Mouse (Mus musculus) lung, embryonic 16.5 days (tissue): ENCODE data around the gene Lmnb2. TPM values are rescaled to one million over a fixed set of nuclear protein-coding genes. Genes with fewer than 3 reads are reported as not detected.

ENCODE experiments used
- ATAC-seq: fragments of 200-750 bp; cut with Nextera tagmentation; 2 replicates; pipeline ENCODE4 v1.8.0; 2017; ENCODE audit warnings: low read depth, mild to moderate bottlenecking, moderate library complexity
- H3K27ac ChIP-seq: fragments of 300-500 bp; sonication (generic); 2 replicates; pipeline ENCODE4 v1.5.1; 2014; ENCODE audit warnings: mild to moderate bottlenecking, control low read depth, low read length
- H3K27me3 ChIP-seq: fragments of 300-500 bp; sonication (generic); 2 replicates; pipeline ENCODE4 v1.6.1; 2014; ENCODE audit warnings: low read depth, low read length, mixed read lengths; ENCODE audit not compliant: control insufficient read depth, insufficient read depth
- H3K36me3 ChIP-seq: fragments of 300-500 bp; sonication (generic); 2 replicates; pipeline ENCODE4 v1.6.1; 2014; ENCODE audit warnings: low read length; ENCODE audit not compliant: control insufficient read depth, insufficient read depth
- H3K4me1 ChIP-seq: fragments of 300-500 bp; sonication (generic); replicated peaks from 2 replicates; pipeline ENCODE4 v1.6.1; 2014; ENCODE audit warnings: low read length, mixed read lengths; ENCODE audit not compliant: control insufficient read depth, insufficient read depth
- H3K4me2 ChIP-seq: fragments of 300-500 bp; sonication (generic); 2 replicates; pipeline ENCODE4 v1.6.1; 2014; ENCODE audit warnings: low read depth, low read length, control low read depth
- H3K4me3 ChIP-seq: fragments of 300-500 bp; sonication (generic); 2 replicates; pipeline ENCODE4 v1.5.1; 2014; ENCODE audit warnings: mild to moderate bottlenecking, low read length, control low read depth
- H3K9ac ChIP-seq: fragments of 300-500 bp; sonication (generic); 2 replicates; pipeline ENCODE4 v1.6.1; 2014; ENCODE audit warnings: low read length, control low read depth
- H3K9me3 ChIP-seq: fragments of 300-500 bp; sonication (generic); 2 replicates; pipeline ENCODE4 v1.6.1; 2016; ENCODE audit warnings: low read length; ENCODE audit not compliant: control insufficient read depth
- WGBS: fragments of 180-500 bp; shearing (Covaris S2); extraction: QIAGEN DNeasy Blood & Tissue Kit; methylation state at CpG from one replicate; pipeline ENCODE4 v1.1.7; 2014; 5-methylcytosine and 5-hydroxymethylcytosine counted together
- polyA plus RNA-seq: library from polyadenylated mRNA; unstranded; fragments of >200 nt; fragmentation: Nextera tagmentation; extraction: Ambion mirVana; gene quantifications from 2 replicates; pipeline ENCODE4 v1.2.1, GENCODE M21; 2015

The Lmnb2 gene
- polyA plus RNA-seq, 1 experiment from 2014 or later, result 52.6 TPM

DNA sequence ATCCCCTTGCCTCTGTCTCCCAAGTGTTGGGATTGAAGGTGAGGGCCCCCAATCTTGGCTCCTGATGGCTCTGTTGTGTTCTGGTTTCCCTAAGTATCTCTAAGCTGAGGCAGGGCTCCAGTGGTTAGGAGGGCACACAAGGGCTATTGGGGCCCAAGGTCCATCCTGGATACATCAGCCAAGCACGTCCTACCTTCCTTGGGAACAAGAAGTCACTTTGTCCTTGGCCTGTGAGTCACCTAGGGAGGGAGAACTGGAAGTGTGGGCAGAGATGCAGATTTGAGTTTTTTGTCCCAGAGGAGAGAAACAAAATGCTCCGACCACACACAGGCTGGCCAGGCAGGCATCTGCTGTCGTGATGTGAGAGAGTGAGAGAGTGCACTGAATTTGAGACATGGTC, 31.0 kb upstream of the Lmnb2 start:
- no peak overlapping the region; the same call in 1 of the 2 replicates for H3K27ac ChIP-seq
- no peak for ATAC-seq

DNA sequence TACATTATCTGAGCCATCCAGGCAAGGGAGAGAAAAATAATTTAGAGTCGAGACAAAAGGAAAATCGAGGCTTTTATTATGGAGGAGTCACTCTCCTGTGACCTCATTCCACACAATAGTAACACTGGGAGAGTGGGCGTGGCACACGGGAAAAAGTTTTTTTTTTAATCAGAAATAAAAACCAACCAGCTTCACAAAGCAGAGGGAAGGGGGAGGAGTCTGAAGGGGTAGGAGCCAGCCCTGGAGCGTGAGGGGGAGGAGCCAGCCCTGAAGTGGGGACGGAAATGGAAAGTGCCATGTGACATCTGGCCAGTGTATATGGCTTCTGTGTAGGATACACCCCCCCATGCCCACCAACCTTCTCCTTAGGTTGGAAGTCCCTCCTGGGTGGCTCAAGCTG, 30.5 kb upstream of the Lmnb2 start:
- no peaks in the 10 kb centered on the region for H3K36me3 ChIP-seq
- no peak overlapping the region for H3K9ac ChIP-seq
- H3K4me2 ChIP-seq, result no peak overlapping the region
- H3K4me3 ChIP-seq, result no peak overlapping the region
- no peaks in the 10 kb centered on the region for H3K9me3 ChIP-seq
- H3K27ac ChIP-seq, result peak overlapping the region; percentile 62
- peaks cover 20% of the 10 kb centered on the region for H3K4me1 ChIP-seq
- ATAC-seq, result peak; percentile 73
- no peaks in the 10 kb centered on the region for H3K27me3 ChIP-seq
- WGBS, result 20% methylated on average over 6 of the region's 6 CpGs

More for the DNA sequence above, 31.0 kb upstream of the Lmnb2 start:
- Histone ChIP-seq H3K27me3 (no peaks in the 10 kb centered on the region), H3K36me3 (no peaks in the 10 kb centered on the region), H3K4me2 (no peak overlapping the region), H3K4me1 (peaks cover 20% of the 10 kb centered on the region), H3K9ac (no peak overlapping the region), H3K9me3 (no peaks in the 10 kb centered on the region), H3K4me3 (no peak overlapping the region)
- WGBS, result 69% methylated on average over 3 of the region's 3 CpGs

DNA sequence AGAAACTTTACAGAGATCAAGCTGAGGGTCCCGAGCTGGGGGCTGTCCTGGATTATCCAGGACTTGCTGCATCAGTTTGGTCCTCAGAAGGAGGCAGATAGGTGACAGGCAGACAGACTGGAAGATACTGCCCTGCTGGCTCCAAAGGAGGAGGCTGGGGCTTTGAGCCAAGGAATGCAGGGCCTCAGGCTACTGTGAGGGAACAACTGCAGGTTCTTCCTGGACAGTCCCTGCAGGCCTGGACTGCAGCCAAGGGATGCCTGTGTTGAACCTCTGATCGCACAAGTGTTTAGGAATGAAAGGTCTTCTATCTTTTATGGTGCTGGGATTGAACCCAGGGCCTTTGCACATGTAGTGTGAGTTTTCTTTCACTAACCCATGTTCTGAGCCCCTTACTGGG, 29.8 kb upstream of the Lmnb2 start:
- no peaks in the 10 kb centered on the region for H3K36me3 ChIP-seq
- ATAC-seq, result peak; percentile 50; the same call in 1 of the 2 replicates
- no peak overlapping the region for H3K4me2 ChIP-seq
- no peaks in the 10 kb centered on the region for H3K27me3 ChIP-seq
- peak overlapping the region; percentile 62 for H3K27ac ChIP-seq
- WGBS, result 19% methylated on average over 2 of the region's 2 CpGs
- H3K4me3 ChIP-seq, result no peak overlapping the region
- peaks cover 20% of the 10 kb centered on the region for H3K4me1 ChIP-seq
- H3K9ac ChIP-seq, result 0 out of 2 replicates have a peak overlapping the region, but pooled peaks have one; percentile 3
- H3K9me3 ChIP-seq, result no peaks in the 10 kb centered on the region

DNA sequence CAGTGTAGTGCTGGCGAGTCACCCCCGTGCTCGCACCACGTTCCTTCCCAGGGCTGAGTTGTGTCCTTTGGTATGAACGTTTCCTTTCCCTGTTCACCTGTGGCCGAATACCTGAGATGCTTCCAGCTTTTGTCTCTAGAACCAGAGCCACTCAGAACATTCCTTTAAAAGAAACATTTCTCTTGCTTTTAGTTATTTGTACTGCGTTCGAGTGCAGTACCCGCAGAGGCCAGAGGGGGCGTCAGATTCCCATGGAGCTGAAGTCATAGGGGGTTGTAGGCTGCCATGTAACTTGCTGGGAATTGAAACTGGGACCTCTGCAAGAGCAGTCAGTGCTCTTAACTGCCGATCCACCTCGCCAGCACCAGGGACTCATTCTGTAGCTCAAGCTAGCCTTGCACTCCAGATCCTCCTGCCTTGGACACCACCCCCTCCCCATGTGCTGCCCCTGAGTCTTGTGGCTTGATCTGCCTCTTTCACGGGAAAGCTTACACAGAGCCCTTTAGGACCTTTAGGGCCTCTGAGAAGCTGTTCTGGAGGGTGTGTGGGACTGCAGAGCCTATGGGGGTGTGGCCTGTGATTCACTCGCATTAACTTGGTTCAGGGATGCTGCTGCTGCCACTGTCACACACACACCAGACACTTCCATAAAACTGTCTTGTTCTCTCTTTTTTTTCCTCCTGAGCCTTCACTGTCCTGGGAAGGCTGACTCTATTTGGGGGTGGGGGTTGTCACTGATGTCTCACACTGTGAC, 28.8 kb upstream of the Lmnb2 start:
- peaks cover 20% of the 10 kb centered on the region for H3K4me1 ChIP-seq
- H3K4me2 ChIP-seq, result no peak overlapping the region
- no peak overlapping the region for H3K9ac ChIP-seq
- WGBS, result 56% methylated on average over 14 of the region's 14 CpGs
- H3K4me3 ChIP-seq, result no peak overlapping the region
- H3K27me3 ChIP-seq, result no peaks in the 10 kb centered on the region
- H3K27ac ChIP-seq, result peak overlapping the region; percentile 20; the same call in 1 of the 2 replicates
- no peaks in the 10 kb centered on the region for H3K36me3 ChIP-seq
- no peak for ATAC-seq
- no peaks in the 10 kb centered on the region for H3K9me3 ChIP-seq

DNA sequence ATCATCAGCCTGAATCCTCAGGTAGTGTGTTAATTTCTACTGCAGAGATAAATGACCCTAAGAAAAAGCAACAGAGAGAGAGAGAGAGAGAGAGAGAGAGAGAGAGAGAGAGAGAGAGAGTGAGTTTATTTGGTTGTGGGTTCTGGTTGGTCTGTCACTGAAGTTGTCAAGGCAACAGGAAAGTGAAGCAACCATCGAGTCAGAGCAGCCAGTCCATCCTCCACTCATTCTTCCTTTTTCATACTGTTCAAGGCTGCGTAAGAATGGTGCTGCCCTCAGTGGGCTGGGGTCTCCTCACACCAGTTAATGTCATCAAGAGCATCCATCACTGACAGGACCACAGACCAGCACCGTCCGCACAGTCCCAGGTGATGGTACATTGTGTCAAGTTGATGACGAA, 26.2 kb upstream of the Lmnb2 start:
- Histone ChIP-seq H3K4me2 (no peak overlapping the region), H3K4me1 (peaks cover 42% of the 10 kb centered on the region), H3K36me3 (no peaks in the 10 kb centered on the region), H3K4me3 (no peak overlapping the region), H3K9ac (no peak overlapping the region), H3K27me3 (no peaks in the 10 kb centered on the region), H3K9me3 (no peaks in the 10 kb centered on the region), H3K27ac (no peak overlapping the region)
- no peak for ATAC-seq
- 68% methylated on average over 5 of the region's 5 CpGs for WGBS

DNA sequence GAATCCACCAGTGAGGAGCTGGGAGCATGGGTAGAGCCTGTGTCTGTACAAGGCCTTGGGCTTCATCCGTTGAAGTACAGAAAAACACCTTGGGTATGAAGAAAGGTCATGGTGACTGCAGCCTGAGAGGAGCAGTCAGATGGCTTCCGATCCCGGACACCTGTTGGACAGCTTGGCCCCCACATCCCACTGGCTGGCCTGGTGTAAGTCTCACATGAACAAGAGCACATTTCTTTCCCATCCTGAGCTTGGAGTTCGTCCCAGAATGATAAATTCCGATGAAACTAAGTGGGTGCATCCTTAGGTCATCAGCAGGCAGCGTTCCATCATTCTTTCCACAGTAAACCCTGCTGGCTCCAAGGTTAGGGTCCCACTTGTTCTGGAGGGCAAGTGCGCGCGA, 25.7 kb upstream of the Lmnb2 start:
- Histone ChIP-seq H3K27ac (no peak overlapping the region), H3K9ac (no peak overlapping the region), H3K9me3 (no peaks in the 10 kb centered on the region), H3K4me1 (peaks cover 45% of the 10 kb centered on the region), H3K4me2 (no peak overlapping the region), H3K4me3 (no peak overlapping the region), H3K36me3 (no peaks in the 10 kb centered on the region), H3K27me3 (no peaks in the 10 kb centered on the region)
- no peak for ATAC-seq
- WGBS, result 47% methylated on average over 9 of the region's 9 CpGs

DNA sequence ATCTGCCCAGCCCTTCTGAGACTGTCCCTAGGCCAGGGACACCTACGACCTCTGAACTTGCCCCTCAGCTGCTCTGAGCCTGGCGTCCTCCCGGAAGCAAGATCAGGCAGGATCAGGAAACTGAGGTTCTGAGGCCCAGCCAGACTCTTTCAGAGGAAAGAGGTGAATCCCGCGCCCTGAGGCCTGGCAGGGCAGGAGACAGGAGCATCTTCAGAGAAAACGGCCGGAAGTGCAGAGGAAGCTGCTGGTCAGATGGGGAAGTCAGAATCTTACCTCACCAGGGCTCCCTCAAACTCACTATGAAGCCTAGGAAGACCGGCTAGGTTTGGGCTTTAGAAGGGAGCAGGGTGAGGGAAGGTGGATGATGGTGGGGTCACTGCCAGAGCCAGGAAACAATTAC, 24.9 kb upstream of the Lmnb2 start:
- Histone ChIP-seq H3K9ac (no peak overlapping the region), H3K27me3 (no peaks in the 10 kb centered on the region), H3K36me3 (no peaks in the 10 kb centered on the region), H3K27ac (no peak overlapping the region), H3K9me3 (no peaks in the 10 kb centered on the region), H3K4me2 (no peak overlapping the region), H3K4me1 (peaks cover 48% of the 10 kb centered on the region), H3K4me3 (no peak overlapping the region)
- no peak for ATAC-seq
- WGBS, result 53% methylated on average over 8 of the region's 8 CpGs

DNA sequence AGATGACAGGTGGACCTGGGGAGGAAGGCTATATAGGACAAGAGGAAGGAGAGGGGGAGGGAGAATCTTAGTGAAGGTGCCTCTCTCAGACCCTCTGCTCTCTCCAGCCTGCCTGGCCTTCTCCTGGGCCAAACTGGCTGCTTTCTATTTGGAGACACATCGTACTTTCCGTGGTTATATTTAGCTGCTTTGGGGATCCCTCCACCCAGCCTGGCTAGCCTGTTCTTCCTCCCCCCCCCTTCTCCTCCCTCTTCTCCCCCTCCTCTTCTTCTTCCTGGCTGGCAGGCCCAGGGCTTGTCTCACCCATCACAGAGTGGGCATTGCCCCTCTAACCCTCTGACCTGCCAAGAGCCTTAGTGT, 22.9 kb upstream of the Lmnb2 start:
- H3K4me3 ChIP-seq, result no peak overlapping the region
- peaks cover 54% of the 10 kb centered on the region for H3K4me1 ChIP-seq
- H3K27me3 ChIP-seq, result no peaks in the 10 kb centered on the region
- ATAC-seq, result no peak
- no peaks in the 10 kb centered on the region for H3K9me3 ChIP-seq
- 30% methylated on average over 2 of the region's 2 CpGs for WGBS
- H3K4me2 ChIP-seq, result peak overlapping the region; percentile 85; the same call in 1 of the 2 replicates
- H3K36me3 ChIP-seq, result no peaks in the 10 kb centered on the region
- peak overlapping the region; percentile 87 for H3K27ac ChIP-seq
- peak overlapping the region; percentile 63 for H3K9ac ChIP-seq

DNA sequence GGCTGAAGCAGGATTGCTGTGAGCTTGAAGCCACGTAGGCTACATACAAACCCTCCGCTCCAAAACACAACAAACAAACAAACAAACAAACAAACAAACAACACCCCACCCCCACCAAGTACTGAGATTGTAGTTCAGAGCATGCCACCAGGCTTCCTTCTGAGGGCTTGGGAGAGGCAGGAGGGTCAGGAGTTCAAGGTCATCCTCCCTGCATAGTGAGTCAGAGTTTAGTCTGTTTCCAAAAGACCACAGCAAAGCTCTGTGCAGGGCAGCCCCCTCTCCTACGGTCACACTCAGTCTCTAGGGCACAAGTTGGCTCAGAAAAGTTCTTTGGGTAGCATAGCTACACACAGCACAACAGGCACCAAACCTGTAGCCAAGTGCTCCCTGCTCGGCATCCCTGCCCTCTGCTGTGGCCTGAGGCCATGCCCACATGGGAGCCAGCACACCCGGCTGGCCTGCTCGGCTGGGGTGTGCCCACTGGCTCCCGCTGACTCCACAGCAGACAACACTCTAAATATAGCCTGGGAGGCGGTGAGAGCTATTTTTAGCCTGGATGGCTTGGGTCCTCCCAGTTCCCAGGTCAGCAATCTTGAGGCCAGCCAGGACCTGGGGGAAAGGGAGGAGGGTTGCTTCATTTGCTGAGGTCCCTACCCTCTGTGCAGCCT, 22.4 kb upstream of the Lmnb2 start:
- 21% methylated on average over 8 of the region's 8 CpGs for WGBS
- Histone ChIP-seq H3K27me3 (no peaks in the 10 kb centered on the region), H3K9me3 (no peaks in the 10 kb centered on the region), H3K27ac (peak overlapping the region; percentile 87), H3K4me2 (peak overlapping the region; percentile 85), H3K9ac (peak overlapping the region; percentile 63), H3K4me3 (peak overlapping the region; percentile 48), H3K4me1 (peaks cover 59% of the 10 kb centered on the region), H3K36me3 (no peaks in the 10 kb centered on the region)
- ATAC-seq, result peak; percentile 39
